Mouse (Mus musculus): ENCODE measurements at regions not wholly inside any gene's neighbourhood (a gene's known extent, or its start where the extent isn't known, plus 50 kb on each side); places are given as distances from the start of the nearest gene placed in this dataset.

DNA sequence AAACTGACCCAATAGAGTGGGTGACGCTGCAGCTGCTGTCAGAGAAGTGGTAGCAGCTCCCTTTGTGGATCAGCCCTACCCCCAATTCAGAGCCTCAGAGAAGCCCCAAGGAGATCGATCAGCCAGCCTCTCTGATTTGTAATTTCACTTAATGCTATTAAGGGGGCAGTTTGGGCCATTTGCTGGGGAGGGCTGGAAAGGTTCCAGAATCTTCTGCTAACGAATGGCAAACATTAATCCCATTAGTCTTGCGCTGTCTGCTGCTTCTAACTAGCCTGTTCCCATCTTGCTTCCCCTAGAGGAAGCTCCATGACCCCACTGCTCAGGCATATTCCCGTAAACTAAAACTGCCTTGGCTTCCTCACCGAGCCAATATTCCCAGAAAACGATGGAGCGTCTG is 59.9 kb upstream of the Lrrn2 start:
- DNase-seq = peak; percentile 59

GRCm38 (mm10) chr1:132818296-132818695 is 61.8 kb upstream of the Lrrn2 start:
- DNase-seq = no peak

- no peak for DNase-seq
Measured at GRCm38 (mm10) chr1:132817366-132817765, 62.7 kb upstream of the Lrrn2 start.

- DNase-seq = no peak
Measured at GRCm38 (mm10) chr1:132805543-132805942, 63.9 kb upstream of the Nfasc start.

DNA sequence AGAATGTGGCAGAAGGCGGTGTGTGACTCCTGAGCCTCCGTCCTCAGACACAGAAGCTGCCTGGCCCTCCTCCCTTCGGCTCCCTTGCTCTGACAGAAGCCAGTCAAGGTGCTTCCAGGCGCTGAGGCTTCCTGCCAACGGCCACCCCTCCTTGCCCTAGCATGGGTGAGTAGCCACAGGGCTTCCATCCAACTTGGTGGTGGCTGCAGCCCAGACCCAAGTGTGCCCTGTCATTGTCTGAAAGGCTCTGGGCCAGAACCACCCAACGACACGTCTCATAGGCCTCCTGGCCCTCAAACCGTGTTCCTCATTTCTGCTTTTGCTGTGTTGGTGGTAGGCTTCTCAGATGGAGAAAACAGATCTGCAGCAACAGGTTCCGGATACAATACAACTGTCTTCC is 62.2 kb upstream of the Nfasc start:
- no peak for DNase-seq

- no peak for DNase-seq
Measured at GRCm38 (mm10) chr1:132802380-132802779, 60.8 kb upstream of the Nfasc start.

DNA sequence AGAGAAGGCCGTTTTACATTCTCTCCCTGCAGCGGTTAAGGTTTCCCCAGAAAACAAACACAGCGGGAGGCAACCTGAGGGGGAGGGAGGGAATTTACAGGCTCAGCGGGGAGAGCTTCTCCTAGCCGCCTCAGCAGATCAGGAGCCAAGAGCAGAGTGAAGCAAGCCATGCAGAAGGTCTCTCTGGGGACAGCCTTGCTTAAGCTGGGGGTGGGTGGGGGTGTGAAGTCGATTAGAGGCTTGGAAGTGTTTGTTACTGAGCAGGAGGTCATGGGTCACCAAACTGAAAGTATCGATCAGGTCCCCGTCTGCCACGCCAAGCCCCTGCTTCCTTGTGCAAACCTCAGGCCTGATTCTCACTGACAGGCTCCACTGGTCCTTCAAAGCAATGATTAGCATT is 58.7 kb upstream of the Nfasc start:
- DNase-seq = peak; percentile 65

GRCm38 (mm10) chr1:132799258-132799657 is 57.7 kb upstream of the Nfasc start:
- DNase-seq = peak; percentile 69

DNA sequence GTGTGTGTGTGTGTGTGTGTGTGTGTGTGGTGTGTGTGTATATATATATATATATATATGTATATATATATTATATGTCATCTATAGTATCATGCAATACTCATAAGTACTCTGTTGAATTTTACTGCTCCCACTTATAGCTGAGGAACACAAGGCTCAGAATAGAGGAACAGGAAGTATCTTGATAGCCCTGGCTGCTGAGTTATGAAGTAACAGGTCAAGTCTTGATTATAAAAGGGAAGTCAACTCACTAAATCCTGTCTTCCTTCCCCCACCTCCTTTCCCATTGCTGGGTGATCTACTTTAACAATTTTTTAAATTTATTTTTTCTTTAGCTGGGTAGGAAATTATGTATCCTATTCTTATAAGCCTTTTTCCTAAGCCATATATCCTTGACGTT is 52.9 kb upstream of the Nfasc start:
- DNase-seq = no peak

All from retina, postnatal 1 day (tissue).